Mouse (Mus musculus): ENCODE measurements at regions not wholly inside any gene's neighbourhood (a gene's known extent, or its start where the extent isn't known, plus 50 kb on each side); places are given as distances from the start of the nearest gene placed in this dataset.
"Not testable (repeated sequence)": the region's sequence is repeated elsewhere in the genome, so short reads cannot be mapped to it uniquely, and the experiment has no call there.

GRCm38 (mm10) chr12:5759485-5759884 is 384.0 kb upstream of the Klhl29 start:
- DNase-seq, result no peak

- DNase-seq, result no peak
Observed at GRCm38 (mm10) chr12:5757766-5758165, 382.3 kb upstream of the Klhl29 start.

- DNase-seq, result no peak
Observed at GRCm38 (mm10) chr12:5757361-5757760, 381.9 kb upstream of the Klhl29 start.

- no peak for DNase-seq
Observed at GRCm38 (mm10) chr12:5753831-5754230, 378.3 kb upstream of the Klhl29 start.

- DNase-seq, result no peak
Observed at GRCm38 (mm10) chr12:5744086-5744709, 368.7 kb upstream of the Klhl29 start.

GRCm38 (mm10) chr12:5736066-5736465 is 360.6 kb upstream of the Klhl29 start:
- no peak for DNase-seq

GRCm38 (mm10) chr12:5734902-5735301 is 359.4 kb upstream of the Klhl29 start:
- DNase-seq, result no peak

GRCm38 (mm10) chr12:5723113-5723512 is 347.6 kb upstream of the Klhl29 start:
- DNase-seq, result no peak

GRCm38 (mm10) chr12:5717527-5717926 is 342.0 kb upstream of the Klhl29 start:
- peak; percentile 28 for DNase-seq

- no peak for DNase-seq
Observed at GRCm38 (mm10) chr12:5698778-5699454, 323.4 kb upstream of the Klhl29 start.

GRCm38 (mm10) chr12:5682182-5682581 is 306.7 kb upstream of the Klhl29 start:
- DNase-seq, result no peak

- DNase-seq, result not testable (repeated sequence)
Observed at GRCm38 (mm10) chr12:5678126-5678525, 302.6 kb upstream of the Klhl29 start.

GRCm38 (mm10) chr12:5668486-5668885 is 293.0 kb upstream of the Klhl29 start:
- no peak for DNase-seq

- no peak for DNase-seq
Observed at GRCm38 (mm10) chr12:5637571-5638275, 262.2 kb upstream of the Klhl29 start.

GRCm38 (mm10) chr12:5633971-5634370 is 258.5 kb upstream of the Klhl29 start:
- DNase-seq, result no peak

GRCm38 (mm10) chr12:5601084-5601654 is 225.7 kb upstream of the Klhl29 start:
- no peak for DNase-seq

- no peak for DNase-seq
Observed at GRCm38 (mm10) chr12:5599426-5599825, 223.9 kb upstream of the Klhl29 start.

GRCm38 (mm10) chr12:5598961-5599360 is 223.5 kb upstream of the Klhl29 start:
- DNase-seq, result no peak

GRCm38 (mm10) chr12:5572831-5573230 is 197.3 kb upstream of the Klhl29 start:
- DNase-seq, result no peak

- DNase-seq, result no peak
Observed at GRCm38 (mm10) chr12:5568941-5569340, 193.5 kb upstream of the Klhl29 start.

- DNase-seq, result no peak
Observed at GRCm38 (mm10) chr12:5566231-5566630, 190.7 kb upstream of the Klhl29 start.

- DNase-seq, result no peak
Observed at GRCm38 (mm10) chr12:5552607-5553006, 177.1 kb upstream of the Klhl29 start.

- peak; percentile 34 for DNase-seq
Observed at GRCm38 (mm10) chr12:5551901-5552300, 176.4 kb upstream of the Klhl29 start.

Measured in adrenal gland, postnatal 25 days (tissue).